Mouse (Mus musculus) testis, postnatal 10 days (tissue): ENCODE data around the gene Olfr812.
"Not testable (repeated sequence)": the region's sequence is repeated elsewhere in the genome, so short reads cannot be mapped to it uniquely, and the experiment has no call there.

ENCODE experiments used
- DNase-seq: peaks from one replicate; pipeline ENCODE4 v3.0.0; 2021; ENCODE audit warnings: low spot score

Olfr812 gene

GRCm38 (mm10) chr10:129845994-129846393 lies at the start of gene Olfr812:
Gene Olfr812, minus strand, starts transcription at chr10:129846094.
- no peak for DNase-seq

GRCm38 (mm10) chr10:129885934-129886333 lies 40.0 kb upstream of the Olfr812 start:
- no peak for DNase-seq

- DNase-seq, result not testable (repeated sequence)
Measured at GRCm38 (mm10) chr10:129885496-129885895, 39.6 kb upstream of the Olfr812 start.

GRCm38 (mm10) chr10:129879751-129880150 lies 33.9 kb upstream of the Olfr812 start, which contains the start of gene Olfr814:
Gene Olfr814, minus strand, starts transcription at chr10:129879851.
- DNase-seq, result not testable (repeated sequence)

GRCm38 (mm10) chr10:129855067-129855466 lies 9.2 kb upstream of the Olfr812 start, which contains the start of gene Olfr813:
Gene Olfr813, plus strand, starts transcription at chr10:129855367.
- DNase-seq, result no peak

- no peak for DNase-seq
Measured at GRCm38 (mm10) chr10:129847343-129847742, 1.4 kb upstream of the Olfr812 start.

- no peak for DNase-seq
Measured at GRCm38 (mm10) chr10:129804296-129804695, 41.6 kb downstream of the Olfr812 start, which contains the start of gene Olfr811. Gene Olfr811, minus strand, starts transcription at chr10:129804396.

GRCm38 (mm10) chr10:129794817-129795216 lies 51.1 kb downstream of the Olfr812 start, which contains the start of gene Olfr810:
Gene Olfr810, minus strand, starts transcription at chr10:129794917.
- DNase-seq, result no peak
